Mouse (Mus musculus): ENCODE data around the gene Sh2b2.

The Sh2b2 gene

GRCm38 (mm10) chr5:136246452-136246838 lies at the start of gene Sh2b2:
Sh2b2 (minus strand) TSS chr5:136246556.
- no peak for DNase-seq (ENCODE audit: low read depth)

- DNase-seq (ENCODE audit: low read depth), result no peak
Observed at GRCm38 (mm10) chr5:136292971-136293418, 46.6 kb upstream of the Sh2b2 start.

GRCm38 (mm10) chr5:136292361-136292760 lies 46.0 kb upstream of the Sh2b2 start:
- no peak for DNase-seq (ENCODE audit: low read depth)

GRCm38 (mm10) chr5:136291562-136291961 lies 45.2 kb upstream of the Sh2b2 start:
- no peak for DNase-seq (ENCODE audit: low read depth)

- DNase-seq (ENCODE audit: low read depth), result no peak
Observed at GRCm38 (mm10) chr5:136289776-136290175, 43.4 kb upstream of the Sh2b2 start.

GRCm38 (mm10) chr5:136288351-136289081 lies 42.2 kb upstream of the Sh2b2 start:
- DNase-seq (ENCODE audit: low read depth), result no peak

GRCm38 (mm10) chr5:136286566-136286965 lies 40.2 kb upstream of the Sh2b2 start:
- no peak for DNase-seq (ENCODE audit: low read depth)

- no peak for DNase-seq (ENCODE audit: low read depth)
Observed at GRCm38 (mm10) chr5:136285106-136285505, 38.8 kb upstream of the Sh2b2 start.

GRCm38 (mm10) chr5:136281351-136281750 lies 35.0 kb upstream of the Sh2b2 start:
- peak; percentile 4 for DNase-seq (ENCODE audit: low read depth)

GRCm38 (mm10) chr5:136274739-136275138 lies 28.4 kb upstream of the Sh2b2 start:
- no peak for DNase-seq (ENCODE audit: low read depth)

- no peak for DNase-seq (ENCODE audit: low read depth)
Observed at GRCm38 (mm10) chr5:136269937-136270336, 23.6 kb upstream of the Sh2b2 start.

- DNase-seq (ENCODE audit: low read depth), result no peak
Observed at GRCm38 (mm10) chr5:136266077-136266476, 19.7 kb upstream of the Sh2b2 start.

- no peak for DNase-seq (ENCODE audit: low read depth)
Observed at GRCm38 (mm10) chr5:136263342-136263741, 17.0 kb upstream of the Sh2b2 start.

GRCm38 (mm10) chr5:136258919-136259318 lies 12.6 kb upstream of the Sh2b2 start:
- peak; percentile 61 for DNase-seq (ENCODE audit: low read depth)

GRCm38 (mm10) chr5:136252899-136253298 lies 6.5 kb upstream of the Sh2b2 start:
- DNase-seq (ENCODE audit: low read depth), result peak; percentile 67

- no peak for DNase-seq (ENCODE audit: low read depth)
Observed at GRCm38 (mm10) chr5:136251004-136251403, 4.6 kb upstream of the Sh2b2 start.

GRCm38 (mm10) chr5:136248441-136248840 lies 2.1 kb upstream of the Sh2b2 start:
- no peak for DNase-seq (ENCODE audit: low read depth)

- DNase-seq (ENCODE audit: low read depth), result no peak
Observed at GRCm38 (mm10) chr5:136245541-136246451, 560 bp downstream of the Sh2b2 start.

GRCm38 (mm10) chr5:136244762-136245540 lies 1.4 kb downstream of the Sh2b2 start:
- no peak for DNase-seq (ENCODE audit: low read depth)

- DNase-seq (ENCODE audit: low read depth), result no peak
Observed at GRCm38 (mm10) chr5:136243851-136244761, 2.2 kb downstream of the Sh2b2 start.

- DNase-seq (ENCODE audit: low read depth), result no peak
Observed at GRCm38 (mm10) chr5:136241161-136241560, 5.2 kb downstream of the Sh2b2 start.
